Mouse (Mus musculus): Measurements from ENCODE around the gene Pgd.

DNA sequence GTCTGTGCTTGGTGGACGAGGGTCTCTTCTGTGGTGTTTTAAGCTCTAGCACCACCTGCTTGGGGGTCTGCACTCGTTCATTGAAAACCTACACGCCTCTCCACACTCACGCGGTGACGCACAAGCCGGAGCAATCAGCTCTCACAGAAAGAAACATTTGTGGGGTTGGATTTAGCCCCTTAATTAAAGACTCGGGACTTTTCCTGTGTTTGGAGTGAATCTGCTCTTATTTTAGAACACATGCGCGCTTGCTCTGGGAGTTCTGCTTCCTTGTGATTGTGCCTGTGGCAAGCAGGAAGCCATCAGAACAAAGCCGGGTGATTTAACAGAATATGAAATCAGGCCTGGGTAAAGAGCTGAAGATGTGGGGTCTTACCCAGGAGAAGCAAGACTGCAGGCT is 39.9 kb downstream of the Pgd start, which contains the start of gene Cort:
- TF ChIP-seq POLR2A (IDR thresholded peaks at IDR 0.05; ENCODE audit: control insufficient read depth, extremely low read depth, insufficient read depth, low read length, poor library complexity) (no peak), CTCF (IDR thresholded peaks at IDR 0.05; ENCODE audit: borderline replicate concordance, control insufficient read depth, extremely low read depth, insufficient read depth, low read length, poor library complexity) (no peak)

Data from thymus, adult 2 months (tissue).